Mouse (Mus musculus): ENCODE measurements around the gene Gucy2e. TPM values are rescaled to one million over a fixed set of nuclear protein-coding genes. Genes with fewer than 3 reads are reported as not detected.

Gene Gucy2e
- polyA plus RNA-seq, 1 experiment from 2014 or later = not detected

DNA sequence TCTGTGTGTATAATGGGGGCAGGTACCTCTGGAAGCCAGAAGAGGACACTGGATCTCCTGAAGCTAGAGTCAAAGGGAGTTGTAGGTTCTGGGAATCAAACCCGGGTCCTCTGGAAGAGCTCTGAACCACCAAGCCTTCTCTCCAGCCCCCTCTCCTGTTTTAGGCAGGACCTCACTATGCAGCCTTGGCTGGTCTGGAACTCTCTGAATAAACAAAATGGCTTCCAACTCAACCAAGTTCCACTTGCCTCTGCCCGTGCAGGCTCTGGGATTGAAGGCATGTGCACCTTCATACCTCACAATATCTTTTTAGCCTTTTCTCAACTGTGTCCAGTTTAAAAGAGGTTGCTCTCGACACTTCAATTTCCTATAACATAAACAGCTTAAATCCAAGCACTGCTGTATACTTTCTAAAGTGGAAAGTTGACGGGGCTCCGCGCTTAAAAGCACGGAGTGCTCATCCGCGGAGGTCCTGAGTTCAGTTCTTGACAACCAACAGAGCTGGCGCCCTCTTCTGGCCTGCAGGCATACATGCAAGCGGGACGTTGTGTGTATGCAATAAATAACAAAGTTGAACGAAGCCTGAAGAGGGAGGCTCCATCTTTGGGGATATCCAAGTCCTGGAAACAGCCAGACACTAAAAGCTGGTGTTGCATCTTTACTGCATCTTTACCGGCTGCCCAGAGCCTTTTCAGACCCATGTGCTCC is 14.5 kb upstream of the Gucy2e start:
- Histone ChIP-seq H3K27ac (ENCODE audit: low read depth, low read length) (no peak overlapping the region), H3K9ac (ENCODE audit: low read length) (no peak overlapping the region), H3K36me3 (ENCODE audit: control insufficient read depth, insufficient read depth, low read length) (no peaks in the 10 kb centered on the region), H3K4me3 (ENCODE audit: low read depth, low read length) (no peak overlapping the region), H3K4me1 (ENCODE audit: control insufficient read depth, insufficient read depth, low read length) (no peaks in the 10 kb centered on the region), H3K27me3 (ENCODE audit: control insufficient read depth, insufficient read depth, low read length) (no peaks in the 10 kb centered on the region), H3K9me3 (ENCODE audit: control insufficient read depth, low read length) (no peaks in the 10 kb centered on the region), H3K4me2 (ENCODE audit: low read depth) (no peak overlapping the region)
- 61% methylated on average over 14 of the region's 14 CpGs for WGBS
- ATAC-seq (ENCODE audit: insufficient read depth, low FRiP score, low TSS enrichment) (no peak), DNase-seq (ENCODE audit: low spot score) (no peak)

DNA sequence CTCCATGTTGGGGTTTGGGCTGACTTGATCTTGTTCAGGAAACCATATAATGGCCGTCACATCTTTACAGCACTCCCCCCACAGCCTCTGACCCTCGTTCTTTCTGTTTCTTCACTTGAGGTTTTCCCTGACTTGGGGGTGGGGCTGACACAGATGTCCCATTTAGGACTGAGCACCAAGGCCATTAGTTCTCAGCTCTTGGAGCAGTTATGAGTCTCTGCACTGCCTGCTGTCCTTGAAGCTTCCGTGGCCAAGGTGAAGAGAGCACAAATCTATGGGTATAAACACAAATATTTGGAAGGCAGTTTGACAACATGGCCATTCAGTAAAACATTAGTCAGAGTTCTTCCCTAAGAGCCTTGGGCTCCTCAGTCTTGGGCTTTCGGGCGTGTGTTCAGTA is 13.3 kb upstream of the Gucy2e start:
- H3K4me1 ChIP-seq (ENCODE audit: control insufficient read depth, insufficient read depth, low read length) = no peaks in the 10 kb centered on the region
- no peaks in the 10 kb centered on the region for H3K27me3 ChIP-seq (ENCODE audit: control insufficient read depth, insufficient read depth, low read length)
- H3K4me3 ChIP-seq (ENCODE audit: low read depth, low read length) = no peak overlapping the region
- H3K36me3 ChIP-seq (ENCODE audit: control insufficient read depth, insufficient read depth, low read length) = no peaks in the 10 kb centered on the region
- no peak overlapping the region for H3K27ac ChIP-seq (ENCODE audit: low read depth, low read length)
- no peaks in the 10 kb centered on the region for H3K9me3 ChIP-seq (ENCODE audit: control insufficient read depth, low read length)
- WGBS = 74% methylated on average over 5 of the region's 5 CpGs
- no peak overlapping the region for H3K9ac ChIP-seq (ENCODE audit: low read length)
- no peak for DNase-seq (ENCODE audit: low spot score)
- H3K4me2 ChIP-seq (ENCODE audit: low read depth) = no peak overlapping the region
- ATAC-seq (ENCODE audit: insufficient read depth, low FRiP score, low TSS enrichment) = no peak

DNA sequence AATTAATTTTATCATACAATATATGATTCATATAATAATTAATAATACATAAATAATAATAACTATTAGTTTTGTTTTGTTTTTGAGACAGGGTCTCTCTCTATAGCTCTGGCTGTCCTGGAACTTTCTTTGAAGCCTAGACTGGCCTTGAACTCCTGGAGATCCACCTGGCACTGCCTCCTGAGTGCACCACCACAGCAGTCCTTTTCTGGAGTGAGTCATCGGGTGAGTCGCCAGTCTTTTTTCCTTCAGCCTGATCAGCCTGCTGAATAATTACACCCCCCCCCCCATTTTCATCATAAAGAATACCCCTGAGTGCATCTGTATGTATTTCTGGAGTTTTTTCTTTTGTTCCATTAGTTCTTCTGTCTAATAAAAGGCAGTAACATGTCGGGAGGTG is 12.3 kb upstream of the Gucy2e start:
- Histone ChIP-seq H3K27me3 (ENCODE audit: control insufficient read depth, insufficient read depth, low read length) (no peaks in the 10 kb centered on the region), H3K4me3 (ENCODE audit: low read depth, low read length) (no peak overlapping the region), H3K4me2 (ENCODE audit: low read depth) (no peak overlapping the region), H3K9ac (ENCODE audit: low read length) (no peak overlapping the region), H3K9me3 (ENCODE audit: control insufficient read depth, low read length) (no peaks in the 10 kb centered on the region), H3K4me1 (ENCODE audit: control insufficient read depth, insufficient read depth, low read length) (no peaks in the 10 kb centered on the region), H3K27ac (ENCODE audit: low read depth, low read length) (no peak overlapping the region), H3K36me3 (ENCODE audit: control insufficient read depth, insufficient read depth, low read length) (no peaks in the 10 kb centered on the region)
- 92% methylated on average over 3 of the region's 3 CpGs for WGBS
- DNase-seq (ENCODE audit: low spot score) (no peak), ATAC-seq (ENCODE audit: insufficient read depth, low FRiP score, low TSS enrichment) (no peak)

DNA sequence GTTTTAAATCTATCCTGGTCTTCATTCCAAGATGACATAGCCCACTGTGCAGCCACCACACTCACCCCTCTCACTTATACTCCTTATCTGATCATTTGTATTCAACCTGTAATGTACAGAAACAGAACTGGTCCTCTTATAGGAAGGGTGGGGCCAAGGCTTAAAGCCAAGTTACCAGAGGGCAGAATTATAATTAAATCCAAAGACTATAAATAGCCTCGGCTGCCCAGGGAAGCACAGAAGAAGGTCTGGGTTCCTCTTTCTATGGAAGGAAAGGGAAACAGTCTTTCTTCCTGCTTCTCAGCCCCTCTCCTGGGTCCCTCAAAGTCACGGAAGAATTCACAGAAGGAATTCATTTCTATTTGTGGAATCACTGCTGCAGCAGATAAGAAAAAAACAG is 8.8 kb upstream of the Gucy2e start:
- Histone ChIP-seq H3K27me3 (ENCODE audit: control insufficient read depth, insufficient read depth, low read length) (no peaks in the 10 kb centered on the region), H3K4me1 (ENCODE audit: control insufficient read depth, insufficient read depth, low read length) (no peaks in the 10 kb centered on the region), H3K36me3 (ENCODE audit: control insufficient read depth, insufficient read depth, low read length) (no peaks in the 10 kb centered on the region), H3K9ac (ENCODE audit: low read length) (no peak overlapping the region), H3K27ac (ENCODE audit: low read depth, low read length) (no peak overlapping the region), H3K4me3 (ENCODE audit: low read depth, low read length) (no peak overlapping the region), H3K4me2 (ENCODE audit: low read depth) (no peak overlapping the region), H3K9me3 (ENCODE audit: control insufficient read depth, low read length) (no peaks in the 10 kb centered on the region)
- ATAC-seq (ENCODE audit: insufficient read depth, low FRiP score, low TSS enrichment) (no peak), DNase-seq (ENCODE audit: low spot score) (no peak)
- 55% methylated on average over 2 of the region's 2 CpGs for WGBS

DNA sequence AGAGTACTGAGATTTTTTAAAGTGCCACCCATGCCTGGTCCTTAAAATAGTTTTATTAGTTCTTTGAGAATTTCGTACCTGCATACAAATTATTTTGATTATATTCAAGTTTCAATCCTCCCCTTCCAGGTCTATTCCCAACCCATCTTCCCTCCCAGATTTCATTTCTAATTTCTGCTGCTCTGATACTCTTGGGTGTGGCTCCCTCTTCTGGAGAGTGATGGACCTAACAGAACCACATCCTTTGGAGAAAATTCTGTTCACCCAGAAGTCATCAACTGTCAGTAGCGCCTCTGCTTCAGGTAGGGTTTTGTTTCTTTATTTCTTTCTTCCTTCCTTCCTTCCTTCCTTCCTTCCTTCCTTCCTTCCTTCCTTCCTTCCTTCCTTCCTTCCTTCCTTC is 8.1 kb upstream of the Gucy2e start:
- DNase-seq (ENCODE audit: low spot score) (peak; percentile 52), ATAC-seq (ENCODE audit: insufficient read depth, low FRiP score, low TSS enrichment) (no peak)
- no peaks in the 10 kb centered on the region for H3K27me3 ChIP-seq (ENCODE audit: control insufficient read depth, insufficient read depth, low read length)
- no peaks in the 10 kb centered on the region for H3K4me1 ChIP-seq (ENCODE audit: control insufficient read depth, insufficient read depth, low read length)
- H3K9ac ChIP-seq (ENCODE audit: low read length) = no peak overlapping the region
- 17% methylated on average over 2 of the region's 2 CpGs for WGBS
- H3K36me3 ChIP-seq (ENCODE audit: control insufficient read depth, insufficient read depth, low read length) = no peaks in the 10 kb centered on the region
- no peak overlapping the region for H3K27ac ChIP-seq (ENCODE audit: low read depth, low read length)
- H3K4me3 ChIP-seq (ENCODE audit: low read depth, low read length) = no peak overlapping the region
- H3K9me3 ChIP-seq (ENCODE audit: control insufficient read depth, low read length) = no peaks in the 10 kb centered on the region
- H3K4me2 ChIP-seq (ENCODE audit: low read depth) = no peak overlapping the region

DNA sequence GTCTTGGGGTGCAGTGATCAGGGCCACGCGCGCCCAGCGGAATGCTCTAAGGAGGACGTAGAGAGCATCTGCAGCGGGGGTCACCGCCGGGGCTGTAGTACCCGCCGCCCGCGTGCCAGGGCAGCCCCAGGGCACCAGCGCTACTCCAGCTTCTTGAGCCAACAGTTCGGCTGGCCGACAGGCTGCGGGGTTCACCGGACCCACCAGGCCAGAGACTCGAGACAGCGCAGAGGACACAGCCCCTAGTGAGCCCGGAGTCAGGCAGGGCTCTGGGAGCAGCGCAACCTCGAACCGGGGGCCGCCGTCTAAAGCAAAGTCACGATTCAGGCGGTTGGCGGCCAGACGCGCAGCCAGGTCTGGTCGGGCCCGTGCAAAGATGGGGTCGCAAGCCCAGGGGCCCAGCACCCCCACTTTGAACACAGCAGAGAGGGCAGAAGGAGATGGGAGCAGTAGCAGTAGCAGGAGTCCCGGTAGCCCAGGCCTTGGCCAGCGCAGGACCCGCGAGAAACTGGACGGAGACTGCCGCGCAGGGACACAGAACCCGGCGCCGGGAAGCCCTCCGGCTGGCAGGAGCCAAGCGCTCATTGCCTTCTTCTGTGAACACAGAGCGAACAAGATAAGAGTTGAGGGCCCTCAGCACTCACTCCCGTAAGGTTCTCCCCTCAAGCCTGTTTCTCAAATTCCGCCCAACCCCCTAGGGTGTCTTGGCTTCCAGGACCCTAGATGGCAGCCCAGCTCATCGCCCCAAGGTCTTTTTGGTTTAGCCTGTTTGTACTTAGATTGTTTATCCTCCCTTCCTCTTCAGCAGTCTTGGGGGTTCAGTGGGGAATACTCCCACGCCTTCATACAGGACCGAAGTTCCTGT is 543 bp downstream of the Gucy2e start:
- 3% methylated on average over 51 of the region's 51 CpGs for WGBS
- peak overlapping the region; percentile 41 for H3K4me3 ChIP-seq (ENCODE audit: low read depth, low read length)
- no peak overlapping the region for H3K27ac ChIP-seq (ENCODE audit: low read depth, low read length)
- no peaks in the 10 kb centered on the region for H3K9me3 ChIP-seq (ENCODE audit: control insufficient read depth, low read length)
- H3K4me1 ChIP-seq (ENCODE audit: control insufficient read depth, insufficient read depth, low read length) = peaks cover 6% of the 10 kb centered on the region; the same call in 1 of the 2 replicates
- DNase-seq (ENCODE audit: low spot score) (no peak), ATAC-seq (ENCODE audit: insufficient read depth, low FRiP score, low TSS enrichment) (no peak)
- H3K36me3 ChIP-seq (ENCODE audit: control insufficient read depth, insufficient read depth, low read length) = no peaks in the 10 kb centered on the region
- H3K27me3 ChIP-seq (ENCODE audit: control insufficient read depth, insufficient read depth, low read length) = peaks cover 18% of the 10 kb centered on the region
- peak overlapping the region; percentile 80 for H3K4me2 ChIP-seq (ENCODE audit: low read depth)
- H3K9ac ChIP-seq (ENCODE audit: low read length) = peak overlapping the region; percentile 47

DNA sequence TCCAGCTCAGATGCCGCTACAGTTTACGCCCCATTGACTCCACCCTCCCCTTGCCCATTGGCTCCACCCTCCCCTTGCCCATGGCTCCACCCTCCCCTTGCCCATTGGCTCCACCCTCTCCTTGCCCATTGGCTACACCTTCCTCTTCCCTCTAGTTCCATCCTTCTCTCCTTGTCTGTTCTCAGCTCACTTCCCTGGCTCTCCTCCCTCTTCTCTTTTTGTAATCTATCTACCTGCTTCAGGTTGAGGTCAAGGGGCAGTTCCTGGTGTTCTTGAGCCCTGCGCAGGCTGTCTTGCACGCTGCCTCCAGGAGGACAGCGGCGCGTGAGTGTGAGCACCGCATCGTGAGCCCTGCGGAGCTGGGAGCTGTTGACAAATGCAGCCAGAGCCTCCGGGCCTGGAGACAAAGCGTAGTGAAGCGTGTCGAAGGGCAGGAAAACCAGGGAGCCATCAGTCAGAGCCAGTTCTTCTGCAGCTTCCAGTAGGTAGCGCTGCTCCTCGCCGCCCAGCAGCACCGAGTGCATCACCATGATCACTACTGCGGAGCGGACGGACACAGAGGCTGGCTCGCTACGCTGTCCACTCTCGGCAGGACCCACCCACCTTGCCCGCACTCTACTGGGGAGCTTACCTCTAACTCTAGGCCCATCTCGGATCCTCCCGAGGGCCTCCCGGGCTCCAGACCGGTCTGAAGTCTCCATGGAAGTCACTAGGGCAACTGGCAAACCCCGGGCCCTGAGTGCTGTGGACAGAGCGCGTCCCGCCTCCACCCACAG is 1.4 kb downstream of the Gucy2e start:
- ATAC-seq (ENCODE audit: insufficient read depth, low FRiP score, low TSS enrichment) (peak; percentile 82), DNase-seq (ENCODE audit: low spot score) (peak; percentile 82)
- peaks cover 18% of the 10 kb centered on the region for H3K27me3 ChIP-seq (ENCODE audit: control insufficient read depth, insufficient read depth, low read length)

DNA sequence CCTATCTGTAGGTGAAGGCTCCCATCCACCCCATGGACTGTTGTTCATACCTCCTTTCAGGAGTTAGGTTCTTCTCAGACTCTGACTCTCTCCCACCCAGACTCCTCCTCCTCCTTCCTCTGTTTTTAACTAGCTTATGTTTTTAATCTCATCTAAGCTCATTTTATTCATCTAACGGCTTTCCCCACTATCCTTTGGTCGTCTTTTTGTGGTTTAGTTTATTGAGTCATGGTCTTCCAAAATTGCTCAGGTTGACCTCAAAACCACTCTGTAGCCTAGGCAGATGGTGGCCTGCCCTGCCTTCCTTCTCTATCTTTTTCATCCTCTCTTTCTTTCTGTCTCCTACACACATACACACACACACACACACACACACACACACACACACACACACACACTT is 3.7 kb downstream of the Gucy2e start:
- no peak overlapping the region for H3K9ac ChIP-seq (ENCODE audit: low read length)
- H3K27ac ChIP-seq (ENCODE audit: low read depth, low read length) = no peak overlapping the region
- no peak overlapping the region for H3K4me3 ChIP-seq (ENCODE audit: low read depth, low read length)
- no peak for DNase-seq (ENCODE audit: low spot score)
- no peak for ATAC-seq (ENCODE audit: insufficient read depth, low FRiP score, low TSS enrichment)
- 81% methylated on average over 2 of the region's 2 CpGs for WGBS
- H3K4me1 ChIP-seq (ENCODE audit: control insufficient read depth, insufficient read depth, low read length) = peaks cover 6% of the 10 kb centered on the region; the same call in 1 of the 2 replicates
- H3K36me3 ChIP-seq (ENCODE audit: control insufficient read depth, insufficient read depth, low read length) = no peaks in the 10 kb centered on the region
- H3K4me2 ChIP-seq (ENCODE audit: low read depth) = no peak overlapping the region
- H3K9me3 ChIP-seq (ENCODE audit: control insufficient read depth, low read length) = no peaks in the 10 kb centered on the region
- peaks cover 21% of the 10 kb centered on the region for H3K27me3 ChIP-seq (ENCODE audit: control insufficient read depth, insufficient read depth, low read length)

More for the DNA sequence above, 1.4 kb downstream of the Gucy2e start:
- Histone ChIP-seq H3K9me3 (ENCODE audit: control insufficient read depth, low read length) (no peaks in the 10 kb centered on the region), H3K36me3 (ENCODE audit: control insufficient read depth, insufficient read depth, low read length) (no peaks in the 10 kb centered on the region), H3K27ac (ENCODE audit: low read depth, low read length) (no peak overlapping the region), H3K4me3 (ENCODE audit: low read depth, low read length) (peak overlapping the region; percentile 41), H3K4me2 (ENCODE audit: low read depth) (peak overlapping the region; percentile 80), H3K9ac (ENCODE audit: low read length) (peak overlapping the region; percentile 47), H3K4me1 (ENCODE audit: control insufficient read depth, insufficient read depth, low read length) (peaks cover 6% of the 10 kb centered on the region; the same call in 1 of the 2 replicates)
- WGBS = 1% methylated on average over 33 of the region's 33 CpGs

Data from neural tube, embryonic 11.5 days (tissue).